Mouse (Mus musculus): ENCODE measurements around the gene Htra3. TPM values are rescaled to one million over a fixed set of nuclear protein-coding genes. Genes with fewer than 3 reads are reported as not detected.

The Htra3 gene
- polyA plus RNA-seq, 1 experiment from 2014 or later = 4.7 TPM

GRCm38 (mm10) chr5:35672581-35672980 is 7.0 kb downstream of the Htra3 start:
- Histone ChIP-seq H3K27ac (ENCODE audit: low read depth, low read length) (no peak overlapping the region), H3K4me3 (ENCODE audit: low read depth, low read length) (no peak overlapping the region), H3K9ac (ENCODE audit: low read depth, low read length) (no peak overlapping the region), H3K9me3 (ENCODE audit: control insufficient read depth, low read length) (no peaks in the 10 kb centered on the region), H3K27me3 (ENCODE audit: control insufficient read depth, insufficient read depth, low read length) (no peaks in the 10 kb centered on the region), H3K4me1 (replicated peaks; ENCODE audit: control insufficient read depth, insufficient read depth, low read length) (no peaks in the 10 kb centered on the region), H3K36me3 (ENCODE audit: control insufficient read depth, insufficient read depth, low read length) (no peaks in the 10 kb centered on the region), H3K4me2 (replicated peaks; ENCODE audit: low read depth, low read length) (no peak overlapping the region)
- ATAC-seq (ENCODE audit: low FRiP score) = no peak
- DNase-seq (ENCODE audit: low spot score) = no peak
- 60% methylated on average over 1 of the region's 1 CpGs for WGBS

- 74% methylated on average over 9 of the region's 9 CpGs for WGBS
Measured at GRCm38 (mm10) chr5:35671474-35671891, 8.1 kb downstream of the Htra3 start.

DNA sequence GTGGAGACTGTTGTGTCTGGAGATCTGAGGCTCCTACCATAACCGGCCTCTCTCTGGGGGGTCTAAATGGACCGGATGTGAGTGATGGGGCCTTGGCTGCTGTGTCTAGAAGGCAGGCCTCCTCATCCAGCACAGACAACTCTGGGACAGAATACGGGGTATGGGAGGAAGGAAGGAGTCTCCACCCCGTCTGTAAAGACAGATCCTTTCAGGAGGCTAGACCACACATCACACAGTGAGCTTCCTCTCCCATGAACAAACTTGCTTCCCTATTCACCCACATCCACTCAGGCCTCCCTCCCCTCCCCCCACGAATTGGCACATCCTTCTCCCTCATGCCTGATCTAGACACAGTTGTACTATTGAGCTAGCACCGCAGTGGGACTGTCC is 9.2 kb downstream of the Htra3 start:
- Histone ChIP-seq H3K9ac (ENCODE audit: low read depth, low read length) (no peak overlapping the region), H3K36me3 (ENCODE audit: control insufficient read depth, insufficient read depth, low read length) (no peaks in the 10 kb centered on the region), H3K4me2 (replicated peaks; ENCODE audit: low read depth, low read length) (no peak overlapping the region), H3K27ac (ENCODE audit: low read depth, low read length) (no peak overlapping the region), H3K4me1 (replicated peaks; ENCODE audit: control insufficient read depth, insufficient read depth, low read length) (no peaks in the 10 kb centered on the region), H3K4me3 (ENCODE audit: low read depth, low read length) (no peak overlapping the region), H3K27me3 (ENCODE audit: control insufficient read depth, insufficient read depth, low read length) (no peaks in the 10 kb centered on the region), H3K9me3 (ENCODE audit: control insufficient read depth, low read length) (no peaks in the 10 kb centered on the region)
- WGBS = 54% methylated on average over 6 of the region's 6 CpGs
- DNase-seq (ENCODE audit: low spot score) (no peak), ATAC-seq (ENCODE audit: low FRiP score) (0 out of 2 replicates have a peak, but pooled peaks have one; percentile 17)

More at GRCm38 (mm10) chr5:35671474-35671891, 8.1 kb downstream of the Htra3 start:
- no peaks in the 10 kb centered on the region for H3K9me3 ChIP-seq (ENCODE audit: control insufficient read depth, low read length)
- no peak overlapping the region for H3K9ac ChIP-seq (ENCODE audit: low read depth, low read length)
- ATAC-seq (ENCODE audit: low FRiP score) = no peak
- H3K4me2 ChIP-seq (replicated peaks; ENCODE audit: low read depth, low read length) = no peak overlapping the region
- DNase-seq (ENCODE audit: low spot score) = no peak
- no peaks in the 10 kb centered on the region for H3K27me3 ChIP-seq (ENCODE audit: control insufficient read depth, insufficient read depth, low read length)
- no peaks in the 10 kb centered on the region for H3K36me3 ChIP-seq (ENCODE audit: control insufficient read depth, insufficient read depth, low read length)
- H3K4me3 ChIP-seq (ENCODE audit: low read depth, low read length) = no peak overlapping the region
- H3K4me1 ChIP-seq (replicated peaks; ENCODE audit: control insufficient read depth, insufficient read depth, low read length) = no peaks in the 10 kb centered on the region
- no peak overlapping the region for H3K27ac ChIP-seq (ENCODE audit: low read depth, low read length)

GRCm38 (mm10) chr5:35669747-35670411 is 9.7 kb downstream of the Htra3 start:
- H3K27ac ChIP-seq (ENCODE audit: low read depth, low read length) = no peak overlapping the region
- WGBS = 39% methylated on average over 11 of the region's 11 CpGs
- no peak overlapping the region for H3K4me2 ChIP-seq (replicated peaks; ENCODE audit: low read depth, low read length)
- no peaks in the 10 kb centered on the region for H3K4me1 ChIP-seq (replicated peaks; ENCODE audit: control insufficient read depth, insufficient read depth, low read length)
- DNase-seq (ENCODE audit: low spot score) = peak; percentile 37
- no peak overlapping the region for H3K4me3 ChIP-seq (ENCODE audit: low read depth, low read length)
- no peaks in the 10 kb centered on the region for H3K9me3 ChIP-seq (ENCODE audit: control insufficient read depth, low read length)
- H3K36me3 ChIP-seq (ENCODE audit: control insufficient read depth, insufficient read depth, low read length) = no peaks in the 10 kb centered on the region
- H3K27me3 ChIP-seq (ENCODE audit: control insufficient read depth, insufficient read depth, low read length) = no peaks in the 10 kb centered on the region
- H3K9ac ChIP-seq (ENCODE audit: low read depth, low read length) = no peak overlapping the region
- 0 out of 2 replicates have a peak, but pooled peaks have one; percentile 25 for ATAC-seq (ENCODE audit: low FRiP score)

DNA sequence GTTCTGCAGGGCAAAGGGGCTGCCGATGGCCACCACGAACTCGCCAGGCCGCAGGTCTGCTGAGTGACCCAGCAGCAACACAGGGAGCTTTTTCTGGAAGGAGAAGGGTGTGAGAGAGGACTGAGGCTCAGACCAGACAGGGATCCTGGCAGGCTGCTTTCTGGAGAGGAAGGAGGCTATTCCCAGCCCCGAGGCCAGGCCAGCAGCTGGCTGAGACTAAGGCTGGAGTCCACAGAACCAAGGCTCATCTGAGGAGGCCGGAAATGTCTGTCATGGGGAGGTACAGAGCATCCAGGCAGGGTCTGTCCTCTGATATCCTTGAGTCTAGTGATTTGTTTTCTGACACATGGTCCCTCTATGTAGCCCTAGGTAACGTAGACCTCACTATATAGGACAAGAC is 13.4 kb downstream of the Htra3 start:
- no peaks in the 10 kb centered on the region for H3K4me1 ChIP-seq (replicated peaks; ENCODE audit: control insufficient read depth, insufficient read depth, low read length)

GRCm38 (mm10) chr5:35662021-35662545 is 17.5 kb downstream of the Htra3 start:
- H3K9ac ChIP-seq (ENCODE audit: low read depth, low read length) = no peak overlapping the region
- H3K27me3 ChIP-seq (ENCODE audit: control insufficient read depth, insufficient read depth, low read length) = no peaks in the 10 kb centered on the region
- no peak for ATAC-seq (ENCODE audit: low FRiP score)
- no peak overlapping the region for H3K4me3 ChIP-seq (ENCODE audit: low read depth, low read length)
- no peaks in the 10 kb centered on the region for H3K4me1 ChIP-seq (replicated peaks; ENCODE audit: control insufficient read depth, insufficient read depth, low read length)
- no peak overlapping the region for H3K27ac ChIP-seq (ENCODE audit: low read depth, low read length)
- H3K4me2 ChIP-seq (replicated peaks; ENCODE audit: low read depth, low read length) = no peak overlapping the region
- no peaks in the 10 kb centered on the region for H3K36me3 ChIP-seq (ENCODE audit: control insufficient read depth, insufficient read depth, low read length)
- DNase-seq (ENCODE audit: low spot score) = no peak
- WGBS = 83% methylated on average over 9 of the region's 9 CpGs
- H3K9me3 ChIP-seq (ENCODE audit: control insufficient read depth, low read length) = no peaks in the 10 kb centered on the region

More for the DNA sequence above, 13.4 kb downstream of the Htra3 start:
- Histone ChIP-seq H3K27me3 (ENCODE audit: control insufficient read depth, insufficient read depth, low read length) (no peaks in the 10 kb centered on the region), H3K36me3 (ENCODE audit: control insufficient read depth, insufficient read depth, low read length) (no peaks in the 10 kb centered on the region), H3K27ac (ENCODE audit: low read depth, low read length) (no peak overlapping the region), H3K4me3 (ENCODE audit: low read depth, low read length) (no peak overlapping the region), H3K9ac (ENCODE audit: low read depth, low read length) (no peak overlapping the region), H3K9me3 (ENCODE audit: control insufficient read depth, low read length) (no peaks in the 10 kb centered on the region), H3K4me2 (replicated peaks; ENCODE audit: low read depth, low read length) (no peak overlapping the region)
- WGBS = 86% methylated on average over 7 of the region's 7 CpGs
- ATAC-seq (ENCODE audit: low FRiP score) (no peak), DNase-seq (ENCODE audit: low spot score) (no peak)

GRCm38 (mm10) chr5:35661210-35661609 is 18.4 kb downstream of the Htra3 start:
- Histone ChIP-seq H3K4me1 (replicated peaks; ENCODE audit: control insufficient read depth, insufficient read depth, low read length) (no peaks in the 10 kb centered on the region), H3K27me3 (ENCODE audit: control insufficient read depth, insufficient read depth, low read length) (no peaks in the 10 kb centered on the region), H3K4me2 (replicated peaks; ENCODE audit: low read depth, low read length) (no peak overlapping the region), H3K4me3 (ENCODE audit: low read depth, low read length) (no peak overlapping the region), H3K27ac (ENCODE audit: low read depth, low read length) (no peak overlapping the region), H3K36me3 (ENCODE audit: control insufficient read depth, insufficient read depth, low read length) (no peaks in the 10 kb centered on the region), H3K9ac (ENCODE audit: low read depth, low read length) (no peak overlapping the region), H3K9me3 (ENCODE audit: control insufficient read depth, low read length) (no peaks in the 10 kb centered on the region)
- DNase-seq (ENCODE audit: low spot score) (no peak), ATAC-seq (ENCODE audit: low FRiP score) (no peak)
- WGBS = 81% methylated on average over 6 of the region's 6 CpGs

- H3K36me3 ChIP-seq (ENCODE audit: control insufficient read depth, insufficient read depth, low read length) = no peaks in the 10 kb centered on the region
- no peaks in the 10 kb centered on the region for H3K27me3 ChIP-seq (ENCODE audit: control insufficient read depth, insufficient read depth, low read length)
- no peak overlapping the region for H3K4me2 ChIP-seq (replicated peaks; ENCODE audit: low read depth, low read length)
- H3K4me1 ChIP-seq (replicated peaks; ENCODE audit: control insufficient read depth, insufficient read depth, low read length) = no peaks in the 10 kb centered on the region
- no peak for DNase-seq (ENCODE audit: low spot score)
- 54% methylated on average over 3 of the region's 3 CpGs for WGBS
- no peaks in the 10 kb centered on the region for H3K9me3 ChIP-seq (ENCODE audit: control insufficient read depth, low read length)
- no peak for ATAC-seq (ENCODE audit: low FRiP score)
- no peak overlapping the region for H3K27ac ChIP-seq (ENCODE audit: low read depth, low read length)
- no peak overlapping the region for H3K4me3 ChIP-seq (ENCODE audit: low read depth, low read length)
- H3K9ac ChIP-seq (ENCODE audit: low read depth, low read length) = no peak overlapping the region
Measured at GRCm38 (mm10) chr5:35659503-35659902, 20.1 kb downstream of the Htra3 start.

All from hindbrain, embryonic 11.5 days (tissue).